Mouse (Mus musculus) liver, embryonic 16.5 days (tissue): ENCODE results near the gene Avl9. TPM values are rescaled to one million over a fixed set of nuclear protein-coding genes. Genes with fewer than 3 reads are reported as not detected.
A peak's percentile ranks its signal among the peaks of the same experiment; 100 is the strongest.

Experiments
- ATAC-seq: fragments of 200-750 bp; cut with Nextera tagmentation; 2 replicates; pipeline ENCODE4 v1.8.0; 2017; ENCODE audit warnings: low read depth, mild to moderate bottlenecking, moderate number of reproducible peaks, moderate library complexity
- H3K27ac ChIP-seq: fragments of 300-500 bp; sonication (generic); 2 replicates; pipeline ENCODE4 v1.5.1; 2014; ENCODE audit warnings: mild to moderate bottlenecking, low read length
- H3K27me3 ChIP-seq: fragments of 300-500 bp; sonication (generic); 2 replicates; pipeline ENCODE4 v1.6.1; 2014; ENCODE audit warnings: low read depth, low read length, mixed read lengths; ENCODE audit not compliant: control insufficient read depth, insufficient read depth
- H3K36me3 ChIP-seq: fragments of 300-500 bp; sonication (generic); 2 replicates; pipeline ENCODE4 v1.6.1; 2014; ENCODE audit warnings: mild to moderate bottlenecking; ENCODE audit not compliant: control insufficient read depth, insufficient read depth
- H3K4me1 ChIP-seq: fragments of 300-500 bp; sonication (generic); 2 replicates; pipeline ENCODE4 v1.6.1; 2014; ENCODE audit warnings: low read depth, low read length, mixed read lengths; ENCODE audit not compliant: control insufficient read depth
- H3K4me2 ChIP-seq: fragments of 300-500 bp; sonication (generic); 2 replicates; pipeline ENCODE4 v1.6.1; 2014; ENCODE audit warnings: low read depth, low read length, mixed read lengths
- H3K4me3 ChIP-seq: fragments of 300-500 bp; sonication (generic); 2 replicates; pipeline ENCODE4 v1.5.1; 2014; ENCODE audit warnings: low read depth, mild to moderate bottlenecking, low read length
- H3K9ac ChIP-seq: fragments of 300-500 bp; sonication (generic); 2 replicates; pipeline ENCODE4 v1.6.1; 2014; ENCODE audit warnings: low read depth, low read length
- H3K9me3 ChIP-seq: fragments of 300-500 bp; sonication (generic); replicated peaks from 2 replicates; pipeline ENCODE4 v1.6.1; 2016; ENCODE audit warnings: low read length; ENCODE audit not compliant: control insufficient read depth
- WGBS: fragments of 180-500 bp; shearing (Covaris S2); extraction: QIAGEN DNeasy Blood & Tissue Kit; methylation state at CpG from one replicate; pipeline ENCODE4 v1.1.7; 2014; ENCODE audit not compliant: insufficient replicate concordance; 5-methylcytosine and 5-hydroxymethylcytosine counted together
- polyA plus RNA-seq: library from polyadenylated mRNA; unstranded; fragments of >200 nt; fragmentation: Nextera tagmentation; extraction: Ambion mirVana; gene quantifications from 2 replicates; pipeline ENCODE4 v1.2.1, GENCODE M21; 2015

Avl9 gene
- polyA plus RNA-seq, 1 experiment from 2014 or later = 3.6 TPM

GRCm38 (mm10) chr6:56779636-56780035 lies 64.9 kb downstream of the Avl9 start:
- H3K4me1 ChIP-seq = peaks cover 7% of the 10 kb centered on the region; the same call in 1 of the 2 replicates
- no peak overlapping the region for H3K27ac ChIP-seq
- H3K36me3 ChIP-seq = peaks cover 41% of the 10 kb centered on the region
- WGBS = 88% methylated on average over 5 of the region's 5 CpGs
- H3K9ac ChIP-seq = no peak overlapping the region
- H3K9me3 ChIP-seq = no peaks in the 10 kb centered on the region
- H3K27me3 ChIP-seq = no peaks in the 10 kb centered on the region
- no peak overlapping the region for H3K4me2 ChIP-seq
- no peak for ATAC-seq
- no peak overlapping the region for H3K4me3 ChIP-seq

- H3K4me3 ChIP-seq = no peak overlapping the region
- H3K4me1 ChIP-seq = peaks cover 15% of the 10 kb centered on the region; the same call in 1 of the 2 replicates
- H3K4me2 ChIP-seq = no peak overlapping the region
- H3K36me3 ChIP-seq = peaks cover 36% of the 10 kb centered on the region
- WGBS = 52% methylated on average over 4 of the region's 4 CpGs
- peak; percentile 56 for ATAC-seq
- H3K9ac ChIP-seq = no peak overlapping the region
- no peaks in the 10 kb centered on the region for H3K9me3 ChIP-seq
- peak overlapping the region; percentile 34 for H3K27ac ChIP-seq
- H3K27me3 ChIP-seq = no peaks in the 10 kb centered on the region
Observed at GRCm38 (mm10) chr6:56783561-56784272, 69.0 kb downstream of the Avl9 start.

DNA sequence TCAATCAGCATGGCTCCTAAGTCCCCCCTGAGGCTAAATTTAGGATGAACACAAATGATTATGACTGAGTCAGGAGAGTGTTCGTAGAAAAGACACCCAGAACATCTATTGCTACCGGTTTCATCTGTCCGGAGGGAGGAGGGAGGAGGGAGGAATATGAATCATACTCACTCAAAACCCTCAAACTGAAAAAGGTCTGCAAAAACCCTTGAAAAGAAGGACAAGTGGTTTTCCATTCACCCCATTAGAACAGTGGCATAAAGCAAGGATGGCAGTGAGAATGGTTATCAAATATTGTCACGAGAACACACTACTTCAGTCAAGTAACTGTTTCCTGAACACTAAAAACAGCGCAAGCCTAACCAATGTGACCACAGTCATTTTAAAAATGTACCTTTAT lies 70.4 kb downstream of the Avl9 start:
- Histone ChIP-seq H3K27me3 (no peaks in the 10 kb centered on the region), H3K36me3 (peaks cover 22% of the 10 kb centered on the region), H3K9ac (no peak overlapping the region), H3K4me3 (no peak overlapping the region), H3K9me3 (no peaks in the 10 kb centered on the region), H3K27ac (no peak overlapping the region), H3K4me2 (no peak overlapping the region), H3K4me1 (peaks cover 20% of the 10 kb centered on the region)
- ATAC-seq = no peak
- WGBS = 59% methylated on average over 5 of the region's 5 CpGs

DNA sequence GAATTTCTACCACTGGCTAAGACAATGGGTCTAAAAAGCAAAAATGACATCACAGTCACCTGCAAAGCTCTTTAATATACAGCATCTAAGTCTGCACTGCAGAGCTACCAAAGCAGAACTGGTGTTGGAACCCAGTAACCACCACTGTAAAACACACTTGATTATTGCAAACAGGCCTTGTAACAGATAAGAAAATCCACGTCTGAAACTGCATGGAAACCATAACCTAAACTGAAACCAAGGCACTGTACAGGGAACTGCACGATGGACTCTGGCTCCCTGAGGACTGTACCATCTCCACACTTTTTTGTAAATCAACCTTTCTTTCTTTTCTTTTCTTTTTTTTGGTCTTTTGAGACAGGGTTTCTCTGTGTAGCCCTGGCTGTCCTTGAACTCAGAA lies 73.0 kb downstream of the Avl9 start:
- Histone ChIP-seq H3K36me3 (peaks cover 11% of the 10 kb centered on the region), H3K27me3 (no peaks in the 10 kb centered on the region), H3K9me3 (no peaks in the 10 kb centered on the region), H3K9ac (no peak overlapping the region), H3K4me1 (peaks cover 27% of the 10 kb centered on the region), H3K4me2 (no peak overlapping the region), H3K4me3 (no peak overlapping the region), H3K27ac (no peak overlapping the region)
- ATAC-seq = no peak
- WGBS = 40% methylated on average over 2 of the region's 2 CpGs

DNA sequence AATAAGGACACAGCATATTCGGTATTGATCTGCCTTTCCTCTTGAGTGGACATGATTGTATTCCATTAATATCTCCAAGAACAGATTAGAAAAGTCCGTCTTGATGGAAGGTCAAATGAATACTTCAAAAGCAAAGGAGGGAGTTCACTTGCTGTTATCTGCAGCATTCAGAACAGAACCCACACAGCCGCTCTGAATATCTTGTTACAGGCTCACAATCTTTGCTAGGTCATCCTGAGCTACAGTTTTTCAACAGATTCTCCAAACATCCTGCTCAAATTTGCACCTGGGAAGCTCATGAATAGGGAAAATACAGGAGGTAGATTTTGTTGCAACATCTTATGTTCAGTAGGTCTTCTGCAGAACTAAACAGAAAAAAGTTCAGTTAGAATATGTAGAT lies 74.6 kb downstream of the Avl9 start:
- Histone ChIP-seq H3K27ac (no peak overlapping the region), H3K4me1 (peaks cover 28% of the 10 kb centered on the region), H3K9me3 (no peaks in the 10 kb centered on the region), H3K9ac (no peak overlapping the region), H3K27me3 (no peaks in the 10 kb centered on the region), H3K36me3 (peaks cover 4% of the 10 kb centered on the region), H3K4me3 (no peak overlapping the region), H3K4me2 (no peak overlapping the region)
- 24% methylated on average over 3 of the region's 3 CpGs for WGBS
- ATAC-seq = peak; percentile 62

DNA sequence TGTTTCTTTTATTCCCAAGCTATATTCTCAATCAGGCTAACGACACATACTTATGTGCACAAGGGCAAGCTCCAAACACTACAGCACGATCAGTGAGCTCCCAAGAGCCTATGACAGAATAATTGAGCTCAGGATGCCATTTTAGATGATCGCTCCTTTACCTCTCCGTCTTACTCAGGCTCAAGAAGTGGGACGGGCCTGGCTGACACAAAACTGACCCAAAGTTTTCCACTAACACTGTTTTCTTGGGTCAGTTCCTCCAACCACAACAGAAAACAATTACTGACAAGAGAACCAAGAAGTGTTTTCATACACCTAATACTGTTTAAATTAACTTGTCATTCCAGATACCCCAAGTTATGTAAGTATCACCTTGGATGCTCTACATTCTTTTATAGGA lies 80.1 kb downstream of the Avl9 start:
- Histone ChIP-seq H3K9ac (peak overlapping the region; percentile 26; the same call in 1 of the 2 replicates), H3K4me1 (peaks cover 36% of the 10 kb centered on the region), H3K4me3 (peak overlapping the region; percentile 89), H3K27ac (no peak overlapping the region), H3K27me3 (no peaks in the 10 kb centered on the region), H3K9me3 (no peaks in the 10 kb centered on the region), H3K36me3 (no peaks in the 10 kb centered on the region), H3K4me2 (peak overlapping the region; percentile 93)
- ATAC-seq = no peak
- WGBS = 83% methylated on average over 5 of the region's 5 CpGs

DNA sequence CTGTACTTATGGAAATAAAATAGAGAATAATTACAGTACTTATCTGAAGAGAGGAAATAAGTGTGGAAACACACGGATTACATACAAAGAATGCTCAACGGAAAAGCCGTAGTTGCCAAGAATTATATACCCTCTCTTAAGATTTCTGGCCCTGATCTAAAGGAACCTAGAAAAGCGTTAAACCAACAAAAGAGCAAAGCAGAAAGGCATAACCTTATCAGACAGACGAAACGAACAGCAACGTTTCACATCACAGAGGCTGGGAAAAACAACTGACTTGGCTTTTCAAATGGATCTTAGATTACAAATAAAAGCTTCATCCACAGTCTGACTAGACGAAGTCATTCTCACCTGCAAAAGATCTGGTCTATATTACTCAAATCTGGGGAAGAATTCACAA lies 81.5 kb downstream of the Avl9 start:
- no peaks in the 10 kb centered on the region for H3K9me3 ChIP-seq
- H3K4me2 ChIP-seq = peak overlapping the region; percentile 93
- H3K36me3 ChIP-seq = no peaks in the 10 kb centered on the region
- peak overlapping the region; percentile 89 for H3K4me3 ChIP-seq
- no peaks in the 10 kb centered on the region for H3K27me3 ChIP-seq
- peaks cover 30% of the 10 kb centered on the region for H3K4me1 ChIP-seq
- no peak for ATAC-seq
- H3K9ac ChIP-seq = peak overlapping the region; percentile 95
- WGBS = 2% methylated on average over 8 of the region's 8 CpGs
- H3K27ac ChIP-seq = peak overlapping the region; percentile 99

DNA sequence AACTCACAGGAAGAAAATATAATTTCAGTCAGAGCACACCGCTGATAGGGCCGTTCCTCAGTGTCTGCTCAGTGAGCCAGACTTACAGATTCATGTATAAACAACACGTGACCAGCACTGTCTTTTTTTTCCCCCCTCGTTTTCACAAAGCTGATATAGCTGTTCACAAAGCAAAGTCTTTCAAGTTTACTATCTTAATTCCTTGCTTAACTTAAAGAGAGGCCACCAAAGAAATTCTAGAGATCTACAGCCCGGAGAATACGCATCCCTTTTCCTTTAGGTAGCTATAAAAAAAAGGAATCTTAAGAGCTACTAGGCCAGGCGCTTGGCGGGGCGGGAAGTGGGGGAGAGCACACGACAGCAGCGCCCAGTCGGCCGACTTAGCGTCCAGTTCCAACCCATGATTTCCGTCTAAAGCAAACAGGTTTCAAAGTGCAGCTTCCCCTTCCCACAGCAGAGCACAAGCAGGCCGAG lies 82.0 kb downstream of the Avl9 start:
- Histone ChIP-seq H3K9ac (peak overlapping the region; percentile 95), H3K4me2 (peak overlapping the region; percentile 93), H3K4me1 (peaks cover 30% of the 10 kb centered on the region), H3K36me3 (no peaks in the 10 kb centered on the region), H3K9me3 (no peaks in the 10 kb centered on the region), H3K27me3 (no peaks in the 10 kb centered on the region), H3K27ac (peak overlapping the region; percentile 99), H3K4me3 (peak overlapping the region; percentile 89)
- peak; percentile 24; the same call in 1 of the 2 replicates for ATAC-seq
- WGBS = under 1% methylated on average over 16 of the region's 16 CpGs

DNA sequence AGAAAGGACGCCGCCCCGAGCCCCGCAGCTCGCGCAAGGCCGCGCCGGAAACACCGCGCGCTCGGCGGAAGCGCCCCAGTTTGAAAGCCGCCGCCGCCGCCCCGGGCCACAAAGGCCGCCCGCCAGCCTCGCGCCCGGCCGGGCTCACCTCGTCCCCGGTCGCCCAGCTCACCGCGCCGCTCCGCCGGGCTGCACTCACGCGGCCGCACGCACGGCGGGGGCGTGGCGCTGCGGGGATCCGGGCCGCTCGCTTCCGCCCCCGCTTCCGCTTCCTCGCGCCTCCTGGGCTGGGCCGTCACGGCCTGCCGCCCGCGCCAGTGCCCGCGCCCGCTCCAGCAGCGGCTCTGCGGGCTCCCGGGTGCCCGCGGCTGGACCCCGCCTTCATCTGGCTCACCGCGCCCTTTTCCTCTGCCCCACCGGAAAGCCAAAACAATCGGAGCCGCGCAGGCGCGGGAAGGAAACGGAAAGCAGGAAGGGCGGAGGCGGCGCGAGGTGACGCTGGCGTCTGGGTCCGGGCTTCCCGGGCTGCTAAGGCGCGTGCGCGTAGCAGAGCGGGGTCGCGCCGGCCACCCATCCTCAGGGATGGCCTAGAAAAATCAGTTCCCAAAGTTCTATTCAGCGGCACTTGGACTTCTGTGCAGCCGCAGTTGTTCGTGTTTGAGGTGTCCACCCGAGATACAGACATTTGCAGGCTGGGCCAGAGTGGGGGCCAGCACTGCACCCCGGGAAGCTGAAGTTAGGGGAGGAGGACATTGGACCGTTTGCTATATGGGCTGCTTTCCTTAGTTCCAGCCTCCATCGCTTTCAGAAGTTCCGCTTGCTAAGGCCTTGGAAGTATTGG lies 82.8 kb downstream of the Avl9 start, which contains the start of gene Kbtbd2:
Kbtbd2 (minus strand) TSS at position 503 of the 841 bp plus-strand sequence.
- Histone ChIP-seq H3K4me3 (peak within 1 kb of the TSS; percentile 89), H3K9ac (peak within 1 kb of the TSS; percentile 95), H3K27me3 (no peaks in the 10 kb centered on the region), H3K4me1 (peaks cover 27% of the 10 kb centered on the region), H3K27ac (peak within 1 kb of the TSS; percentile 99), H3K4me2 (peak within 1 kb of the TSS; percentile 93), H3K9me3 (no peaks in the 10 kb centered on the region), H3K36me3 (no peaks in the 10 kb centered on the region)
- peak; percentile 93 for ATAC-seq
- WGBS = under 1% methylated on average over 92 of the region's 98 CpGs
